Mouse (Mus musculus): ENCODE results near the gene Olfr1438-ps1. TPM values are rescaled to one million over a fixed set of nuclear protein-coding genes. Genes with fewer than 3 reads are reported as not detected.
"Not testable (repeated sequence)": the region's sequence is repeated elsewhere in the genome, so short reads cannot be mapped to it uniquely, and the experiment has no call there.

Olfr1438-ps1 gene
- not detected in 2 replicates for polyA plus RNA-seq (2012; rRNA removed)

DNA sequence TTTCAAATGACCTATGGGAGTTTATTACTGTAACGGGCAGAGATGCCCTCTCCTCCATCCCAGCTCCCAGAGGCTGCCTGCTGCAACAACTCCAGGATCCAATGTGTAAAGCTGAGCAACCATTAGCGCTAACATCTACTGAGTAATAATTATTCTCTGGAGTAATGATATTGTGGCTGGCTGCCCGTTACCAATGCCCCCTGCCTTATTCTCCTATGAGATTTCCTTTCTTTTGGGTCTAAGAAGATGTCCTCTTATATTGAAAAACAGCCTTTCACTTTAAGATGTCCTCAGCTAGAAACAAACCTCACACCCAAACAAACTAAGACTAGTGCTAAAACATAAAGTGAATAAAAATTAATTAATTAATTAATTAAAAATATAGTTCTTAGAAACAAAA lies at the start of gene Olfr1438-ps1:
TSS of gene Olfr1438-ps1 (minus strand) at position 101 of the 400 bp plus-strand sequence.
- H3K4me1 ChIP-seq (ENCODE audit: control insufficient read depth, insufficient read depth, low read length): no peaks in the 10 kb centered on the region
- no peak for DNase-seq
- H3K4me3 ChIP-seq (replicated peaks; ENCODE audit: extremely low read depth, low read depth, low read length): no peak within 1 kb of the TSS
- WGBS: 76% methylated on average over 3 of the region's 3 CpGs
- TF ChIP-seq CTCF (IDR thresholded peaks at IDR 0.05; ENCODE audit: insufficient read depth, low read length) (no peak), POLR2A (IDR thresholded peaks at IDR 0.05; ENCODE audit: borderline replicate concordance, extremely low read depth, low read depth, low read length) (no peak)

DNA sequence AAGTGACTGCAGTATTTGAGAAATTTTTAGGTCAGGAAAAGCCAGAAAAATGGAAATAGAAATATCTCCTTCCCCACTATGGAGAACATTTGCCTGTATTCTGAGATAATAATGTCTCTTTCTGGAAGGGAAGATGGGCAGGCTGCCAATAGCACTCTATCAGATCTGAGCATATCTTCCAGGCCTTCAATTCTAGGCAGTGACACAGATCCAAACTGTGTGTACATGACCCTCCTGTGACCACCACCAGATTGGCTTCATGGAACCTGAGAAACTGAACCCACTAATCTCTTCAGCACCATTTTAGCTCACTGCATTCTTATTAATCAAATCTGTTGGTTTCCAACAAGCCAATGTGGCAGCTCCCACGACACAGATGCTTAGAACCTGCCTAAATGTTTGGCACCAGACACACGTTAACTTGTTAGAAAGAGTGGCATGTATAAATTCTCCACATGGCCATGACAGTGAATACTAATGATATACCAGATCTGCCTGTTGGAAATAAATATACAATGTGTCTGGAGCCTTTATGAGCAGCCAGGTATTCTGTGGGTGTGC lies 38.8 kb upstream of the Olfr1438-ps1 start:
- TF ChIP-seq CTCF (IDR thresholded peaks at IDR 0.05; ENCODE audit: insufficient read depth, low read length) (no peak), POLR2A (IDR thresholded peaks at IDR 0.05; ENCODE audit: borderline replicate concordance, extremely low read depth, low read depth, low read length) (no peak)
- no peak for DNase-seq
- Histone ChIP-seq H3K4me3 (replicated peaks; ENCODE audit: extremely low read depth, low read depth, low read length) (no peak overlapping the region), H3K4me1 (ENCODE audit: control insufficient read depth, insufficient read depth, low read length) (no peaks in the 10 kb centered on the region)
- 55% methylated on average over 2 of the region's 2 CpGs for WGBS

DNA sequence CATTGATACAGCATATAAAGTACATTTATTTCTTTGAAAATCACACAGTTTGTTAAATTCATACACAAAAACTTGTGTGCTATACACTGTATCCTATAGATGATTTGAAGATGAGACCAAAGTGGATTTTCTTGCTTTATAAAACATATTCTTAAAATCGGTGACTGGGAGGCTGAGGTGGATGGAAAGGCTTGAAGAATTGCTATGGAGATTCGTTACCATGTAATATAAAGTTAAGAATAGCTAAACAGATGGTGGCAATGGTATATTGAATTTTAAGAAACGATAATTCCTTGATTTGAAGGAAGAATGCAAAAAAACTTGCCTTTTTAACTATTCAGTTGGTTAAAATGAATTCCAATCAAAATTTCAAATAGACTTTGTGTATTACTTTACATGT lies 37.3 kb upstream of the Olfr1438-ps1 start:
- DNase-seq: no peak
- WGBS: 60% methylated on average over 3 of the region's 3 CpGs
- Histone ChIP-seq H3K4me1 (ENCODE audit: control insufficient read depth, insufficient read depth, low read length) (no peaks in the 10 kb centered on the region), H3K4me3 (replicated peaks; ENCODE audit: extremely low read depth, low read depth, low read length) (no peak overlapping the region)
- no peak for TF ChIP-seq CTCF (IDR thresholded peaks at IDR 0.05; ENCODE audit: insufficient read depth, low read length)
- no peak for TF ChIP-seq POLR2A (IDR thresholded peaks at IDR 0.05; ENCODE audit: borderline replicate concordance, extremely low read depth, low read depth, low read length)

GRCm38 (mm10) chr19:12325001-12325400 lies 10.7 kb downstream of the Olfr1438-ps1 start, which contains the start of gene Olfr1437:
Gene Olfr1437 (minus strand): TSS chr19:12325101.
- DNase-seq: no peak
- 84% methylated on average over 2 of the region's 2 CpGs for WGBS
- no peaks in the 10 kb centered on the region for H3K4me1 ChIP-seq (ENCODE audit: control insufficient read depth, insufficient read depth, low read length)
- TF ChIP-seq CTCF (IDR thresholded peaks at IDR 0.05; ENCODE audit: insufficient read depth, low read length) (no peak), POLR2A (IDR thresholded peaks at IDR 0.05; ENCODE audit: borderline replicate concordance, extremely low read depth, low read depth, low read length) (no peak)
- H3K4me3 ChIP-seq (replicated peaks; ENCODE audit: extremely low read depth, low read depth, low read length): no peak within 1 kb of the TSS

DNA sequence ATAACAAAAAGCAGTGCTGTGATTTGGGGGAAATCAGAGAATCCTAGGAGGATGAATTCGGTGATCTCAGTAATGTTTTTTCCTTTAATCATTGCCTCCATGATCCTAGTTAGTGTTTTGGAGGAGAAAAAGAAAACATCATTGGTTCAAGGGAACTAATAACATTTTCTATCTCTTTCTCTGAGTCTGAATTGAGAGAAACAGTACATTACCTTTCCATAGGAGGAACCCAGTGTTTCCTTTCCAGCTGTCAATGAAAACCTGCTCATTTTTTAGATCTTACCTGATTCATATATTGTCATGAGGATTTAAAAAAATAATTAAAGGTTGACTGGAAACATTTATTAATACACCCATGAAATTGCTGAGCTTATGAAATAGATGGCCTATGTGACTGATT lies 36.7 kb downstream of the Olfr1438-ps1 start, which contains the start of gene Olfr1436:
TSS of gene Olfr1436 (minus strand) at position 101 of the 400 bp plus-strand sequence.
- H3K4me1 ChIP-seq (ENCODE audit: control insufficient read depth, insufficient read depth, low read length); DNase-seq; H3K4me3 ChIP-seq (replicated peaks; ENCODE audit: extremely low read depth, low read depth, low read length): not testable (repeated sequence)
- 70% methylated on average over 1 of the region's 1 CpGs for WGBS

- Histone ChIP-seq H3K4me1 (ENCODE audit: control insufficient read depth, insufficient read depth, low read length) (no peaks in the 10 kb centered on the region), H3K4me3 (replicated peaks; ENCODE audit: extremely low read depth, low read depth, low read length) (no peak overlapping the region)
- no peak for TF ChIP-seq CTCF (IDR thresholded peaks at IDR 0.05; ENCODE audit: insufficient read depth, low read length)
- no peak for DNase-seq
These were observed 42.7 kb downstream of the Olfr1438-ps1 start for GRCm38 (mm10) chr19:12292979-12293378.

DNA sequence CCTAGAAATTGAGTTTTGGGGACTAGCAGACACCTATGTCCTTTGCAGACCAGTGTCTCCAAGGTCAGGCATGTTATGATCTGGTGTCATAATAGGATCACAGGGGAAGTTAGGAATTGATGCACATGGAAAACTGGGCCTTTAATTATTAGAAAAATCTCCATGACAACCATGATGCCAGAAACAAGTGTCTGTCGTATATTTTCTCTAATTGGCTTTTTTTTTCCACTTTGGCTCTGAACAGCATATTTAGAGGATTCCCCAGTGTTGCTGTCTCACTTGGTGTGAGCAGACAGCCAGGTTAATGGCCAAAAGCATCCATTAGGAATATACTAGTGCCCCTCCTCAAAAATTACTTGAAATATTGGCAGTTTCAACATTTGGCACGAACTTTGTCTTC lies 56.2 kb downstream of the Olfr1438-ps1 start, which contains the start of gene Olfr1434:
TSS of gene Olfr1434 (plus strand) at position 301 of the 400 bp plus-strand sequence.
- no peak for DNase-seq
- WGBS: 52% methylated on average over 2 of the region's 2 CpGs
- H3K4me3 ChIP-seq (replicated peaks; ENCODE audit: extremely low read depth, low read depth, low read length): no peak within 1 kb of the TSS
- TF ChIP-seq POLR2A (IDR thresholded peaks at IDR 0.05; ENCODE audit: borderline replicate concordance, extremely low read depth, low read depth, low read length) (no peak), CTCF (IDR thresholded peaks at IDR 0.05; ENCODE audit: insufficient read depth, low read length) (no peak)
- H3K4me1 ChIP-seq (ENCODE audit: control insufficient read depth, insufficient read depth, low read length): no peaks in the 10 kb centered on the region

Other genes with a start within 250 kb of the Olfr1438-ps1 start
- not detected in 2 replicates for gene Olfr1426, start 243.9 kb downstream of the Olfr1438-ps1 start, polyA plus RNA-seq (2012; rRNA removed)
- gene Olfr1427, start 232.6 kb downstream of the Olfr1438-ps1 start, polyA plus RNA-seq (2012; rRNA removed): not detected in 2 replicates
- not detected in 2 replicates for gene Olfr1428, start 220.0 kb downstream of the Olfr1438-ps1 start, polyA plus RNA-seq (2012; rRNA removed)
- not detected in 2 replicates for gene Olfr76, start 212.7 kb downstream of the Olfr1438-ps1 start, polyA plus RNA-seq (2012; rRNA removed)
- gene Olfr1555-ps1, start 165.8 kb downstream of the Olfr1438-ps1 start, polyA plus RNA-seq (2012; rRNA removed): not detected in 2 replicates
- gene Olfr1431, start 135.3 kb downstream of the Olfr1438-ps1 start, polyA plus RNA-seq (2012; rRNA removed): not detected in 2 replicates
- not detected in 2 replicates for gene Olfr1432, start 103.3 kb downstream of the Olfr1438-ps1 start, polyA plus RNA-seq (2012; rRNA removed)
- not detected in 2 replicates for gene Olfr262, start 94.3 kb downstream of the Olfr1438-ps1 start, polyA plus RNA-seq (2012; rRNA removed)
- not detected in 2 replicates for gene Olfr235, start 74.9 kb downstream of the Olfr1438-ps1 start, polyA plus RNA-seq (2012; rRNA removed)
- not detected in 2 replicates for gene Olfr1434, start 56.1 kb downstream of the Olfr1438-ps1 start, polyA plus RNA-seq (2012; rRNA removed)
- gene Olfr1436, start 36.8 kb downstream of the Olfr1438-ps1 start, polyA plus RNA-seq (2012; rRNA removed): not detected in 2 replicates
- not detected in 2 replicates for gene Olfr1437, start 10.8 kb downstream of the Olfr1438-ps1 start, polyA plus RNA-seq (2012; rRNA removed)
- gene Olfr1440, start 51.4 kb upstream of the Olfr1438-ps1 start, polyA plus RNA-seq (2012; rRNA removed): not detected in 2 replicates
- gene Olfr1441, start 81.5 kb upstream of the Olfr1438-ps1 start, polyA plus RNA-seq (2012; rRNA removed): not detected in 2 replicates
- gene Pfpl, start 92.0 kb upstream of the Olfr1438-ps1 start, polyA plus RNA-seq (2012; rRNA removed): not detected in 2 replicates
- gene Mpeg1, start 124.9 kb upstream of the Olfr1438-ps1 start, polyA plus RNA-seq (2012; rRNA removed): 22.2 and 35.3 TPM in 2 replicates
- 10.3 and 13.8 TPM in 2 replicates for gene Dtx4, start 165.5 kb upstream of the Olfr1438-ps1 start, polyA plus RNA-seq (2012; rRNA removed)
- gene Fam111a, start 209.8 kb upstream of the Olfr1438-ps1 start, polyA plus RNA-seq (2012; rRNA removed): 1.4 and 2.8 TPM in 2 replicates